Mouse (Mus musculus) liver, postnatal 0 days (tissue): ENCODE data around the gene Asb16.

Source experiments
- CTCF ChIP-seq: sonication (generic); IDR thresholded peaks from 2 replicates; pipeline ENCODE4 v1.5.1; 2016; ENCODE audit warnings: antibody characterized with exemption, low read depth
- EP300 ChIP-seq: IDR thresholded peaks from 2 replicates; pipeline ENCODE4 v1.6.1; 2016; ENCODE audit warnings: antibody characterized with exemption, low read depth, mild to moderate bottlenecking

- TF ChIP-seq CTCF (no peak), EP300 (no peak)
These were observed 21.6 kb downstream of the Asb16 start for GRCm38 (mm10) chr11:102290141-102290540.
